Mouse (Mus musculus): ENCODE results near the gene Ttc4. TPM values are rescaled to one million over a fixed set of nuclear protein-coding genes. Genes with fewer than 3 reads are reported as not detected.
A peak's percentile ranks its signal among the peaks of the same experiment; 100 is the strongest.

The Ttc4 gene
- polyA plus RNA-seq, 1 experiment from 2014 or later = 80.4 TPM

GRCm38 (mm10) chr4:106653051-106653450 lies 25.7 kb downstream of the Ttc4 start:
- ATAC-seq (ENCODE audit: insufficient read depth) (no peak), DNase-seq (no peak)
- Histone ChIP-seq H3K4me3 (ENCODE audit: low read depth, low read length) (no peak overlapping the region), H3K27ac (ENCODE audit: low read depth) (no peak overlapping the region), H3K9me3 (ENCODE audit: low read depth, low read length) (no peaks in the 10 kb centered on the region), H3K9ac (no peak overlapping the region), H3K27me3 (ENCODE audit: insufficient read depth, low read length) (no peaks in the 10 kb centered on the region), H3K4me1 (ENCODE audit: insufficient read depth) (peaks cover 6% of the 10 kb centered on the region), H3K36me3 (ENCODE audit: insufficient read depth) (peaks cover 41% of the 10 kb centered on the region; the same call in 1 of the 2 replicates), H3K4me2 (no peak overlapping the region)
- TF ChIP-seq CTCF (IDR thresholded peaks at IDR 0.05; ENCODE audit: low read depth) = no peak
- WGBS = 91% methylated on average over 15 of the region's 15 CpGs

GRCm38 (mm10) chr4:106652546-106652945 lies 26.2 kb downstream of the Ttc4 start:
- Histone ChIP-seq H3K27me3 (ENCODE audit: insufficient read depth, low read length) (no peaks in the 10 kb centered on the region), H3K9ac (no peak overlapping the region), H3K4me2 (no peak overlapping the region), H3K9me3 (ENCODE audit: low read depth, low read length) (no peaks in the 10 kb centered on the region), H3K27ac (ENCODE audit: low read depth) (no peak overlapping the region), H3K4me3 (ENCODE audit: low read depth, low read length) (no peak overlapping the region), H3K36me3 (ENCODE audit: insufficient read depth) (peaks cover 36% of the 10 kb centered on the region; the same call in 1 of the 2 replicates), H3K4me1 (ENCODE audit: insufficient read depth) (peaks cover 6% of the 10 kb centered on the region)
- 91% methylated on average over 3 of the region's 3 CpGs for WGBS
- no peak for ATAC-seq (ENCODE audit: insufficient read depth)
- no peak for TF ChIP-seq CTCF (IDR thresholded peaks at IDR 0.05; ENCODE audit: low read depth)
- no peak for DNase-seq

GRCm38 (mm10) chr4:106650833-106651527 lies 27.8 kb downstream of the Ttc4 start, which contains the start of gene Pars2:
Gene Pars2, plus strand, starts transcription at chr4:106651069.
- DNase-seq (peak; percentile 98), ATAC-seq (ENCODE audit: insufficient read depth) (peak; percentile 99)
- peak within 1 kb of the TSS; percentile 73 for H3K4me3 ChIP-seq (ENCODE audit: low read depth, low read length)
- H3K4me2 ChIP-seq = peak within 1 kb of the TSS; percentile 78
- H3K36me3 ChIP-seq (ENCODE audit: insufficient read depth) = peaks cover 22% of the 10 kb centered on the region; the same call in 1 of the 2 replicates
- no peak for TF ChIP-seq CTCF (IDR thresholded peaks at IDR 0.05; ENCODE audit: low read depth)
- H3K9ac ChIP-seq = peak within 1 kb of the TSS; percentile 82
- H3K9me3 ChIP-seq (ENCODE audit: low read depth, low read length) = no peaks in the 10 kb centered on the region
- peak within 1 kb of the TSS; percentile 64 for H3K27ac ChIP-seq (ENCODE audit: low read depth)
- peaks cover 6% of the 10 kb centered on the region for H3K4me1 ChIP-seq (ENCODE audit: insufficient read depth)
- H3K27me3 ChIP-seq (ENCODE audit: insufficient read depth, low read length) = no peaks in the 10 kb centered on the region
- WGBS = 2% methylated on average over 40 of the region's 40 CpGs

GRCm38 (mm10) chr4:106647137-106647536 lies 31.6 kb downstream of the Ttc4 start:
- H3K36me3 ChIP-seq (ENCODE audit: insufficient read depth) = no peaks in the 10 kb centered on the region
- TF ChIP-seq CTCF (IDR thresholded peaks at IDR 0.05; ENCODE audit: low read depth) = no peak
- WGBS = 88% methylated on average over 6 of the region's 6 CpGs
- ATAC-seq (ENCODE audit: insufficient read depth) = no peak
- H3K9me3 ChIP-seq (ENCODE audit: low read depth, low read length) = no peaks in the 10 kb centered on the region
- no peak overlapping the region for H3K9ac ChIP-seq
- H3K27ac ChIP-seq (ENCODE audit: low read depth) = no peak overlapping the region
- no peaks in the 10 kb centered on the region for H3K27me3 ChIP-seq (ENCODE audit: insufficient read depth, low read length)
- peaks cover 22% of the 10 kb centered on the region for H3K4me1 ChIP-seq (ENCODE audit: insufficient read depth)
- DNase-seq = no peak
- no peak overlapping the region for H3K4me3 ChIP-seq (ENCODE audit: low read depth, low read length)
- H3K4me2 ChIP-seq = no peak overlapping the region

- no peaks in the 10 kb centered on the region for H3K36me3 ChIP-seq (ENCODE audit: insufficient read depth)
- no peak overlapping the region for H3K27ac ChIP-seq (ENCODE audit: low read depth)
- no peak overlapping the region for H3K9ac ChIP-seq
- no peak overlapping the region for H3K4me3 ChIP-seq (ENCODE audit: low read depth, low read length)
- ATAC-seq (ENCODE audit: insufficient read depth) = no peak
- H3K27me3 ChIP-seq (ENCODE audit: insufficient read depth, low read length) = no peaks in the 10 kb centered on the region
- H3K4me2 ChIP-seq = no peak overlapping the region
- peaks cover 16% of the 10 kb centered on the region for H3K4me1 ChIP-seq (ENCODE audit: insufficient read depth)
- TF ChIP-seq CTCF (IDR thresholded peaks at IDR 0.05; ENCODE audit: low read depth) = no peak
- H3K9me3 ChIP-seq (ENCODE audit: low read depth, low read length) = no peaks in the 10 kb centered on the region
- WGBS = 74% methylated on average over 5 of the region's 5 CpGs
- DNase-seq = no peak
These were observed 32.9 kb downstream of the Ttc4 start for GRCm38 (mm10) chr4:106645797-106646196.

GRCm38 (mm10) chr4:106644218-106644610 lies 34.5 kb downstream of the Ttc4 start:
- peak overlapping the region; percentile 24; the same call in 1 of the 2 replicates for H3K9ac ChIP-seq
- TF ChIP-seq CTCF (IDR thresholded peaks at IDR 0.05; ENCODE audit: low read depth) = no peak
- DNase-seq (peak; percentile 13), ATAC-seq (ENCODE audit: insufficient read depth) (no peak)
- no peaks in the 10 kb centered on the region for H3K27me3 ChIP-seq (ENCODE audit: insufficient read depth, low read length)
- H3K36me3 ChIP-seq (ENCODE audit: insufficient read depth) = no peaks in the 10 kb centered on the region
- peak overlapping the region; percentile 69 for H3K27ac ChIP-seq (ENCODE audit: low read depth)
- H3K4me1 ChIP-seq (ENCODE audit: insufficient read depth) = peaks cover 16% of the 10 kb centered on the region
- H3K4me2 ChIP-seq = no peak overlapping the region
- 36% methylated on average over 6 of the region's 6 CpGs for WGBS
- no peak overlapping the region for H3K4me3 ChIP-seq (ENCODE audit: low read depth, low read length)
- no peaks in the 10 kb centered on the region for H3K9me3 ChIP-seq (ENCODE audit: low read depth, low read length)

- TF ChIP-seq CTCF (IDR thresholded peaks at IDR 0.05; ENCODE audit: low read depth) = no peak
- Histone ChIP-seq H3K27me3 (ENCODE audit: insufficient read depth, low read length) (no peaks in the 10 kb centered on the region), H3K9ac (peak overlapping the region; percentile 24), H3K4me1 (ENCODE audit: insufficient read depth) (peaks cover 16% of the 10 kb centered on the region), H3K4me3 (ENCODE audit: low read depth, low read length) (no peak overlapping the region), H3K27ac (ENCODE audit: low read depth) (peak overlapping the region; percentile 69), H3K4me2 (no peak overlapping the region), H3K36me3 (ENCODE audit: insufficient read depth) (no peaks in the 10 kb centered on the region), H3K9me3 (ENCODE audit: low read depth, low read length) (no peaks in the 10 kb centered on the region)
- DNase-seq = peak; percentile 62
- WGBS = 6% methylated on average over 8 of the region's 8 CpGs
- peak; percentile 73 for ATAC-seq (ENCODE audit: insufficient read depth)
These were observed 35.1 kb downstream of the Ttc4 start for GRCm38 (mm10) chr4:106643483-106644217.
